Mouse (Mus musculus): ENCODE data around the gene Med28.

Med28 gene

DNA sequence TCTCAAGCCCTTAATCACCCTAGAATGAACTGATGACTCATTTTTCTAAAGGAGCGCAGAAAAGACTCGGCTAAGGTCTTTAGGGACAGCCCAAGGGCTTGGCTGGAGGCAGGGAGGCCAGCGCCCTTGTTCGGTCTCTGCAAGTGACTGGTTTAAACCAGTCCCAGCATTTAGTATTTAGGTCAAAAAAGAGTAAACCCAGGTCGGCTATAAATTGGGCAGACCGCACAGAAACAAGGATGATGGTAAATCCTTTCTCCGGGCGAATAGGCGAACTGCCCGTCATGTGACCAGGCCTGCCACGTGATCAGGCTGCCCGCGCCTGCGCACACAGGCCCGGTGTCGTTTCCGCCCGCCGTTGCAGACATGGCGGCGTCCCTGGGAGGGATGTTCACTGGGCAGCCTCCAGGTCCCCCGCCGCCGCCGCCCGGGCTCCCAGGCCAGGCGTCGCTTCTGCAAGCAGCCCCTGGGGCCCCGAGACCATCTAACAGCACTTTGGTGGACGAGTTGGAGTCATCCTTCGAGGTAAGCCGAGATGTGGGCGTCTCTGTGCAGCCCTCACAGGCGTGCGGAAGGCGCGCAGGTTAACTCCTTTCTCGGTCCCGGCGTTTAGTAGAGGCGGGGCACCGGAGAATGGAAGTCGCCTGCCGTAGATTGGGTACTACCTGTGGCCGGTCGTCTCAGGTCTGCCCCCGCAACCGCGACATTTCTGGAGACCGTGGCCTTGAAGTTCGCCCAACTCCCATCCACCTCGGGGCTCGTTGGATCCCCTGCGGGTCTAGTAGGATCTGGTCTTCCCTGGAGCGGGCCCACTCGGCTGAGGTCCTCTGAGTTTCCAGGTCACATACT, at the start of gene Med28:
Gene Med28 (plus strand): TSS at position 270 of the 849 bp plus-strand sequence.
- peak; percentile 92 to 93 for DNase-seq (ENCODE audit: low spot score in 2 of 2)

DNA sequence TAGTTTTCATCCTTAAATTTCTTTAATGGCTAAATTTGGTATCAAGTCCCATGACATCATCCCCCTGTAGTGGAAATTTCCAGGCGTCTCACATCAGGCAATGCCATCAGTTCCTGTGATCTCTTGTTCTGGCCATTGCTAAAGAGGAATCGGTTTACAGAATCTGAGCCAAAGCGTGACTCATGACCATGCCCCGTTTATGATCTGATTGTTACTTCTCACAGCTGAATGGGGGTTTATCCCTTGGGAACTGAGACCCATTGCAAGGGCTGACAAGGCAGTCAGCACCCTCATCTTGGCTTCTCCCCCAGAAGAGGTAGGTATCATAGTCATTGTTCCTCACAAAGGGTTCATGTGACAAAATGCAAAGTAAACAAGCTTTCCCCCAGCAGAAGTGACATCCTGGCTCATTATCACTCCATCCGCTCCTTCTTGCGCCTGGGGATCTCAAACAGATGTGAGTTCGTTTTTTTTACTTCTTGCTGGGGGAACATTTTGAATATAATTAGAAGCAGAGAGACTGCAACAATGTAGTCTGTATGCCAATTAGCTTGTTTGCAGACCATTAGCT, 47.1 kb upstream of the Med28 start:
- DNase-seq (ENCODE audit: low spot score in 2 of 2): no peak

DNA sequence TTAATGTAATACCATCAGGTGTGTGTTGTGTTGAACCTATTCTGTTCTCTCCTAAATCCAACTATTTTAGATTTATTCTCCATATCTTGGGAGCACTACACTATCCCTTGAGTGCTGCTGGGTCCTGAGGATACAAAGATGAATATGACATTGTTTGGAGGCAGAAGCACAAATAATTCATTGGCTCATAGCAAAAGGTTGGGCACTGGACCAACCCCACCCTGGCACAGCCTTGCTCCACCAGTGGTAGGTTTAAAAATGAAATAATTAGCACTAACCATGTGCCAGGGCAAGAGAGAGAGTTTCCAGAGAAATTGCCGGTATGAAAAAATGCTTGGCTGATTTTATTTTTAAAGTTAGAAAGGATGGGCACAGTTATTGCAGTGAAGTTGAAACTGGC, 46.5 kb upstream of the Med28 start:
- no peak for DNase-seq (ENCODE audit: low spot score in 2 of 2)

GRCm38 (mm10) chr5:45474215-45474614, 45.8 kb upstream of the Med28 start:
- peak in 1 of 2 experiments; percentile 67 for DNase-seq (ENCODE audit: low spot score in 2 of 2)

DNA sequence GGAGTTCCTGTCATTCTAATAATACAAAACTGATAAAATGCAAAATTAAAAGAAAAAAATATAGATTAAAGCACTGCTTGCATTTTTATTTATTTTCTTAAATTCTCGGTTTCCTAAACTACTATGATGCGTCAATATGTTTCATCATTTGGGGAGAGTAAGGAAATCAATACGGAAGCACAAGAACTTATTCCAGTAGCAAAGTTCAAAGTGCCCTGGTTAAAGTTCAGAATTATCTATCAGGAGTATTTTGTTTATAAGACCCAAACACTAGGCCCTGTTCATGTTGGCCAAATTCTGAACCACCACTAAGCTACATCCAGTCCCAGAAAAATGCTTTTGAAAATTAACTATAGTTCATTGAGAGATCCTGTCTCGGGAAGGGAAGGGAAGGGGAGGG, 45.3 kb upstream of the Med28 start:
- no peak for DNase-seq (ENCODE audit: low spot score in 2 of 2)

DNA sequence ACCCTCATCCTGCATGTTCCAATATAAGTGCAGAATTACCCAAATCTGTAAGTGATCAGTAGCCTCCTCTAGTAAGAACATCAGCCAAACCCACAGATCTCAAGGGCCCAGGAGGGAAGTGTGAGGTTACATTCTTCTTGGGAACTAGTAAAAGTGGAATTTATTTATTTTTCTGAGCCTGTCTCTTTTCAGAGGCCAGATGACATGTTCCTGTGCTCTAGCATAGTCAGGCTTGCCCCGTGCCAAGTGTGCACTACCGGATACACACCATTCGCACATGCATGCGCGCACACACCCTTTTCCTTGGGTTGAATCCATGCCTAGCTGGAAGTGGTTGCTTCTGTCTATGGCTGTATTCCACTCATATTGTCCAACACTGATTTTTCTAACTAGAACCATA, 44.3 kb upstream of the Med28 start:
- no peak for DNase-seq (ENCODE audit: low spot score in 2 of 2)

GRCm38 (mm10) chr5:45476288-45476687, 43.7 kb upstream of the Med28 start:
- DNase-seq (ENCODE audit: low spot score in 2 of 2): no peak

GRCm38 (mm10) chr5:45477601-45478000, 42.4 kb upstream of the Med28 start:
- no peak for DNase-seq (ENCODE audit: low spot score in 2 of 2)

DNA sequence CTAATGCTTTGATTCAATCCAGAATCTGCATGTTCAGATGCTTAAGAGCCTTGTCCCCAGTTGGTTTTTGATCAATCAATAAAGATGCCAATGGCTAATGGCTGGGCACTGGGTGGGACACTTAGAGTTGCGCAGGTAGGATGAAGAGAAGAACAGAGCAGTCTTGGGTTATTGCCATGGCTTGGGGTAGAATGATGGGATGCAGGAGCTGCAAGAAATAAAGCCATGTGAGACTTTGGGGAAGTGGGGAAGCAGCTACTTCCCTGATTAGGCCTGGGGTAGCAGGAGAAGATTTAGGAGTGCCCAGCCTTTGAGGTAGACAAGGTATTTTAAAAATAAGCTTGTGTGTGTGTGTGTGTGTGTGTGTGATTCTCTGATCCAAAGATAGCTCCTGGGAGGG, 40.0 kb upstream of the Med28 start:
- no peak for DNase-seq (ENCODE audit: low spot score in 2 of 2)

GRCm38 (mm10) chr5:45481125-45481524, 38.9 kb upstream of the Med28 start:
- no peak for DNase-seq (ENCODE audit: low spot score in 2 of 2)

DNA sequence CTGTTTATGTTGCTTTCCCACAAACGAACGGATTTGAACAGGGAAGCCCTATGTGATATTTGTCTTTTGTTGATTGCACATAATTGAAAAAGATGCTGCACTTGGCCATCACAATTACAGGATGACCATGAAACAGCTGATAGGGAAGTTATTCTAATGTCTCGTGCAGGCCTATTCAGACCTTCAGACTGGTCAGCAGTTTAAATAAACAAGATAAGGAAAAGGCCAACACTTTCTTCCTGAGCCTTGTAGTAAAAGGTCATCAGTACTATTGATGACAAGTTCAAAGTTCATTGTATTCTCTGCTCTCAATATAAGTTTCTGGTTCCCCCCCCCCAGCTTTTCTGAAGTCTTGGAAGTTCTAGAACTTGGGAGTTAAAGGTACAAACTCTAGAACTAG, 37.4 kb upstream of the Med28 start:
- no peak for DNase-seq (ENCODE audit: low spot score in 2 of 2)

DNA sequence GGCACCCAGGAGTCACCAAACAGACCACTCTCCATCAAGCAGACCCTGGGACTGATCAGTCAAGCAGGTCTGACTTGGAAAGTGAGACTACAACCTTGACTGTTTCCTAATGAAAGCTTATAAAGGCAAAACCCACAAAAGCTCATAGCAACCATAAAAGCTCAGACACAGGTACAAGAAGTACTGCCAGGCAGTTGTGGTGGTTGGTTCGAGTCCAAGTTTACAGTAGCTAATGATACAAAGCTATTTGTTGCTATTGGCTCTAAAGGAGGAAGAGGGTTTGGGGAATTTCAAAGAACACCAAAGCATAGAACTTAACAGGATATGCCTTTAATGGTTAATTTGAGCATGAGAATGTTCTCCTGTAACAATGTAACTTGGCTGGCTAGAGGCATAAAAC, 36.4 kb upstream of the Med28 start:
- no peak for DNase-seq (ENCODE audit: low spot score in 2 of 2)

- DNase-seq (ENCODE audit: low spot score in 2 of 2): no peak
Observed at GRCm38 (mm10) chr5:45491776-45492175, 28.3 kb upstream of the Med28 start.

DNA sequence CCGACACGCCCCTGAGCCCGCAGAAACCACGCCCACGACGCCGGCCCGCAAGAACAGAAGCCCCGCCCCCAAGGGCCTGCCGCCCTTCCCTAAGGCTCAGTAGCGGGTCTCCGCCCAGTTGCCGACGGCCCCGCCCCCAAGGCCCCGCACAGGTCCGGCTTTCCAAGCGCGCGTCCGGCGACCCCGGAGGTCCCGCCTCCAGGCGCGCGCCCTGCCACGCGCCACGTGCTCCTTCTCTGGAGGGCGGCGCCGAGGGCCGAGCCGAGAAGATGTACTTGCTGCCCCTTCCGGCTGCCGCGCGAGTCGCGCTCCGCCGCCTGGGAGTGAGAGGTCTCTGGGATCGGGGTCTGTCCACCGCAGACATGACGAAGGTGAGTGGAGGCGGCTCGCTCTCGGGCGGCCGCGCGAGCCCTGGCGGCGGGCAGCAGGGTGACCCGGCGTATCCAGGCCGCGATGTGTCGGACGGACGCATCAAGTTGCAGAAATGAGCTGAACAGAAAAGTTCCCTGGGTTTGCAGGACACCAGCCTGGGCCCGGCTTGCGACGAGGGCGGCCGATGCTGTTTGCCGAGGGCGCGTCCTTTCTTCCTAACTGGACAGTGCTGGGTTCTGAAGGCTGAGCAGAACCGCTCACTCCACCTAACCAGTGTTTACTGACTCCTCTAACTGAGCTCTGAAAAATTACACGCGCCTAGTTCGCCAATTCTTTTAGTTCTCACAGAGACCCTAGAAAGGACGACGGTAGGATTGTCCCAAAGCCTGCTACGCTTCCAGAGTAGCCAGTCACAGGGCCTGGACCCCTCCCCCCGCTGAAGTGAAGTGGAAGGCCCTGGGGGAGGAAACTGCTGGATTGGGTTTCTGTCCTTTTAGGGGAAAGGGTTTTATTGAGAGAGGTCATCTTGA, 26.6 kb upstream of the Med28 start, which contains the start of gene Lap3:
Gene Lap3 (plus strand): TSS at position 184 of the 902 bp plus-strand sequence.
- peak; percentile 96 to 98 for DNase-seq (ENCODE audit: low spot score in 2 of 2)

- no peak for DNase-seq (ENCODE audit: low spot score in 2 of 2)
Observed at GRCm38 (mm10) chr5:45494093-45494755, 25.8 kb upstream of the Med28 start.

DNA sequence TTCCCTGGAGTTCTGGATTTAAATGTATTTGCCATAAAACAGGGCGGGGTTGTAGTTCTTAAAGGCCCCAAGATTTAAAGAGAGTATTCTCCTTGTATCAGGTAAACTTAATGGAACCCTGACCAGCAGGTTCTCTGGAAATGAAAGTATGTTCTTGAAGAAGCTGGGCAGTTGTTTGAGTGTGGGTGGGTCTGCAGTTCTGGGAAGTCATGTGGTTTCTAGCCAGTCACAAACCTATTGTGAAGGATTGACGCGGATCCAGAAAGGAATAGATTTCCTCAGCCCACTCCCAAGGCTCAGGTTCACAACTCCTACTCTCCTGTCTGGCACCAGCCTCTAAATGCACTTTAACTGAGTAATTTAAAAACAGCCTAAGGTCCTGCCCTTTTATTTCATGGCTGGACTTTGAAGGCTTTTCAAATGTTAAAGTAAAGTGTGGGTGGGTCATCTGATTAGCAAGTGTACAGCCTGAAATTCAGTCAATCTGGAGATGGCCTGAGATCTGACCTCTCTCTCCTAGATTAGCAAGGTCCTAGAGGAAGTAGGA, 24.5 kb upstream of the Med28 start:
- no peak for DNase-seq (ENCODE audit: low spot score in 2 of 2)

DNA sequence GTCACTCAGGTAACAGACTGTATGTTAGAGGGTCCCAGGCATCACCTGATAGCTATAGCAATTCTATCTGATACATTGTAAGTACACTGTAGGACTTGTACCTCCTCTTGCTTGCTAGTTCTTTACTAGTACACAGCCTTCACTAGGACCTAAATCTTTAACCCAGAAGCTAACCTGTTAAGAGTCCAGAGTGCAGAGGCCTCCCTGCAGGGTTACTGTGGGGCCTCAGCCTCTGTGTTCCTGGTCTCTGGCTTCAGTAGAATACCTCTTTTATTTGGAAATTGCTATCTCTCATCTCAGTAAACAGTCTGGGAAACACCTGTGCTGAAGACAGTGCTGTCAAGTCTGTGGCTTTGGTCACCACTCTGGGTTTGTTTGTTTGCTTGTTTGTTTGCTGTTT, 24.0 kb upstream of the Med28 start:
- DNase-seq (ENCODE audit: low spot score in 2 of 2): no peak

DNA sequence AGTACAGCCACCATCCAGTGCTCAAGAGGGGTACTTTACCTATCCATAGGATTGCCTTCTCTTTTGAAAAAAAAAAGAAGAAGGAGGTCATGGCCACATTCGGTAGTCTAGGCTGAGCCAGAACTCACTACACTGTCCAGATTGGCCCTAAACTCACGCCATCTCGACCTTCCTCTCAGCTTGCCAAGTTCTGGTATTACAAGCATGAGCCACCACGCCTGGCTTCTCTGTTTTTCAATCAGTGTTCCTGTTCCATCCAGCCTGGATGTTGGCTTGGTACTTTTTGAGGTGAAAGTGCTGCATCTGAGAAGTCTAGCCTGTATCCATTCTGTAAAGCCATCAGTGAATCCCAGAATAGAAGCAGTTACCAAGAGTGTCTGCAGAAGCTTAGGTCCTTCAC, 23.6 kb upstream of the Med28 start:
- no peak for DNase-seq (ENCODE audit: low spot score in 2 of 2)

DNA sequence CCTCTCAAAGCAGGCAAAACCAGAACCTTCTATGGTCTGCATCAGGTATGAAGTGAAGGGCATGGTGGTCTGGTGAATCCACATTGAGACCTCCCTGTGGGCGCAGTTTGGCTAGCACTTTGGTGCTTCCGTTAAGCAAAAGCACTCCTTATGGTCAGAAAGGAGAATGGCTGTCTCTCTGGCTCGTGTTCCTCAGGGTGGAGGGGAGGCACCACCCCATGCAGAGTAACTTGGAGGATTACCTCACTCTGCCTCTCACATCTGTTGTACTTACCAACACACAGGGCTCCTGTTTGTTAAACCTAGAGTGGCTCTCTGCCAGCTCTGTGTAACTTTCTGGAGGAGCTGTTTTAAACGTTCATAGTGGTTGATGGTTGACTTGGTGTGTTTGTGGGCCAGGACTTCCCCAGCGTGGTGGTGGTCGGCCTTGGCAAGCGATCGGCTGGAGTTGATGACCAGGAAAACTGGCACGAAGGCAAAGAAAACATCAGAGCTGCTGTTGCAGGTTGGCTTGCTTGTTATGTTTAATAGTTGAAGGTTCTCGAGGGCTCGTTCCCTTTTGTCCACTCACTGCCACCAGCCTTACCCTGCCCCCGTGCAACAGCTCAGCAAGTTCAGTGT, 23.0 kb upstream of the Med28 start:
- DNase-seq (ENCODE audit: low spot score in 2 of 2): no peak

GRCm38 (mm10) chr5:45497564-45497963, 22.5 kb upstream of the Med28 start:
- DNase-seq (ENCODE audit: low spot score in 2 of 2): no peak

- DNase-seq (ENCODE audit: low spot score in 2 of 2): no peak
Observed at GRCm38 (mm10) chr5:45510071-45510470, 10.0 kb upstream of the Med28 start.
